Mouse (Mus musculus) stomach, embryonic 15.5 days (tissue): ENCODE results near the gene Zfp316. TPM values are rescaled to one million over a fixed set of nuclear protein-coding genes. Genes with fewer than 3 reads are reported as not detected.

Experiments
- ATAC-seq: fragments of 200-750 bp; cut with Nextera tagmentation; 2 replicates; pipeline ENCODE4 v1.8.0; 2017; ENCODE audit warnings: low read depth, moderate number of reproducible peaks, moderate TSS enrichment; ENCODE audit not compliant: insufficient read depth, low FRiP score
- H3K27ac ChIP-seq: fragments of 300-500 bp; sonication (generic); 2 replicates; pipeline ENCODE4 v1.5.1; 2015; ENCODE audit warnings: mild to moderate bottlenecking, inconsistent platforms
- H3K27me3 ChIP-seq: fragments of 300-500 bp; sonication (generic); replicated peaks from 2 replicates; pipeline ENCODE4 v1.6.1; 2015; ENCODE audit warnings: inconsistent platforms
- H3K36me3 ChIP-seq: fragments of 300-500 bp; sonication (generic); 2 replicates; pipeline ENCODE4 v1.6.1; 2015; ENCODE audit warnings: inconsistent platforms
- H3K4me1 ChIP-seq: fragments of 300-500 bp; sonication (generic); 2 replicates; pipeline ENCODE4 v1.6.1; 2015; ENCODE audit warnings: inconsistent platforms
- H3K4me2 ChIP-seq: fragments of 300-500 bp; sonication (generic); 2 replicates; pipeline ENCODE4 v1.6.1; 2015; ENCODE audit warnings: mild to moderate bottlenecking, inconsistent platforms
- H3K4me3 ChIP-seq: fragments of 300-500 bp; sonication (generic); replicated peaks from 2 replicates; pipeline ENCODE4 v1.5.1; 2015; ENCODE audit warnings: inconsistent platforms
- H3K9ac ChIP-seq: fragments of 300-500 bp; sonication (generic); 2 replicates; pipeline ENCODE4 v1.6.1; 2015; ENCODE audit warnings: inconsistent platforms
- H3K9me3 ChIP-seq: fragments of 300-500 bp; sonication (generic); 2 replicates; pipeline ENCODE4 v1.6.1; 2016; ENCODE audit warnings: inconsistent platforms
- WGBS: fragments of 180-500 bp; shearing (Covaris S2); methylation state at CpG from one replicate; pipeline ENCODE4 v1.1.7; 2015; 5-methylcytosine and 5-hydroxymethylcytosine counted together
- polyA plus RNA-seq: library from polyadenylated mRNA; unstranded; fragments of >200 nt; fragmentation: Nextera tagmentation; extraction: Ambion mirVana; gene quantifications from 2 replicates; pipeline ENCODE4 v1.2.1, GENCODE M21; 2015

Zfp316 gene
- polyA plus RNA-seq, 1 experiment from 2014 or later = 3.0 TPM

DNA sequence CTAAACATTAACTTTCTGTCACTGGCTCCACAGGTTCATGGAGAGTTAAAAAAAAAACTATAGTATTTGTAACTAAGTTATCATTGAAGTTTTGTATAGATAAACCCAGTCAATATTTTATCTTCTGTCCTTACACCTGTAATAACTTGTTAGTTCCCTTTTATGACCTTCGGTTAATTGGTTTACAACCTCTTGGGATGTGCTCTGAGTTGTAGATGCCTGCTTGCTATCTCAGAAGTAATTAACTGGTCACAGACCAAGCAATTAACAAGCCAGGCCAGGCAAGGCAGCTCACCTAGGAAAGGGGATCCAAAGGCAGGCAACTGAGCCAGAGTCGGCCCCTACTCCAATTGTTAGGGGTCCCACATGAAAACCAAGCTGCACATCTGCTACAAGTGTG is 56.0 kb downstream of the Zfp316 start:
- no peak overlapping the region for H3K27ac ChIP-seq
- no peaks in the 10 kb centered on the region for H3K9me3 ChIP-seq
- no peak overlapping the region for H3K4me3 ChIP-seq
- WGBS = 58% methylated on average over 2 of the region's 2 CpGs
- no peak overlapping the region for H3K9ac ChIP-seq
- no peak overlapping the region for H3K4me2 ChIP-seq
- no peaks in the 10 kb centered on the region for H3K36me3 ChIP-seq
- ATAC-seq = no peak
- no peaks in the 10 kb centered on the region for H3K27me3 ChIP-seq
- no peaks in the 10 kb centered on the region for H3K4me1 ChIP-seq

DNA sequence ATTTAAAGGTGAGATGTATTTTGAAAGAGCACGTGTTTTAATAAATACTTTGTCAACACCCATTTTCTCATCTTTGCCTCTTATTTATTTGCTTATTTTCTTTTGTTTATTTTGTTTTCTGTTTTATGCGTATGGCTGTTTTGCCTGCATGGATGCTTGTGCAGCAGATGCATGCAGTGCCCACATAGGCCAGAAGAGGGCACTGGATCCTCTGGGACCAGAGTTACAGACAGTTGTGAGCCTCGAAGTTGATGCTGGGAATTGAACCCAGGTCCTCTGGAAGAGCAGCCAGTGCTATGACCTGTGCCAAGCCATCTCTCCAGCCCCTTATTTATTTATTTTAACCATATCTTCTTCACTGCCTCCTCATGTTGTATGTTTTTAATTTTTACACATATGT is 64.8 kb downstream of the Zfp316 start:
- no peak for ATAC-seq
- 74% methylated on average over 3 of the region's 3 CpGs for WGBS
- Histone ChIP-seq H3K36me3 (no peaks in the 10 kb centered on the region), H3K27me3 (no peaks in the 10 kb centered on the region), H3K9me3 (no peaks in the 10 kb centered on the region), H3K9ac (no peak overlapping the region), H3K4me2 (no peak overlapping the region), H3K27ac (no peak overlapping the region), H3K4me1 (no peaks in the 10 kb centered on the region), H3K4me3 (no peak overlapping the region)

Other genes with a start within 250 kb of the Zfp316 start
- gene Rnf216, start 157.0 kb downstream of the Zfp316 start, polyA plus RNA-seq = 33.9 and 35.2 TPM in 2 replicates
- gene Olfr718-ps1, start 122.4 kb downstream of the Zfp316 start, polyA plus RNA-seq = not detected in 2 replicates
- 10.5 and 11.1 TPM in 2 replicates for gene Rbak, start 89.2 kb downstream of the Zfp316 start, polyA plus RNA-seq
- gene Spdye4b, start 89.0 kb downstream of the Zfp316 start, polyA plus RNA-seq = 0.09 TPM in 1 of 2 replicates, not detected in the other
- not detected in 2 replicates for gene Spdye4a, start 43.1 kb downstream of the Zfp316 start, polyA plus RNA-seq
- 12.8 and 13.2 TPM in 2 replicates for gene Zfp12, start 34.9 kb downstream of the Zfp316 start, polyA plus RNA-seq
- 0.09 TPM in 2 replicates for gene Zfp853, start 23.6 kb upstream of the Zfp316 start, polyA plus RNA-seq
- gene E130309D02Rik, start 45.3 kb upstream of the Zfp316 start, polyA plus RNA-seq = 32.6 and 34.3 TPM in 2 replicates
- gene Zdhhc4, start 59.2 kb upstream of the Zfp316 start, polyA plus RNA-seq = 66.5 and 70.2 TPM in 2 replicates
- 1.1 and 2.0 TPM in 2 replicates for gene Grid2ip, start 87.3 kb upstream of the Zfp316 start, polyA plus RNA-seq
- 357 and 384 TPM in 2 replicates for gene Kdelr2, start 133.8 kb upstream of the Zfp316 start, polyA plus RNA-seq
- gene Daglb, start 194.6 kb upstream of the Zfp316 start, polyA plus RNA-seq = 10.4 and 11.3 TPM in 2 replicates